Mouse (Mus musculus): ENCODE measurements around the gene Rnase1.
"Not testable (repeated sequence)": the region's sequence is repeated elsewhere in the genome, so short reads cannot be mapped to it uniquely, and the experiment has no call there.

Rnase1 gene

GRCm38 (mm10) chr14:51146685-51147084, at the start of gene Rnase1:
TSS of gene Rnase1 (minus strand) at chr14:51146785.
- DNase-seq (ENCODE audit: low read depth, low spot score), result no peak

GRCm38 (mm10) chr14:51195681-51196080, 49.1 kb upstream of the Rnase1 start:
- DNase-seq (ENCODE audit: low read depth, low spot score), result no peak

- not testable (repeated sequence) for DNase-seq (ENCODE audit: low read depth, low spot score)
Observed at GRCm38 (mm10) chr14:51181051-51181450, 34.5 kb upstream of the Rnase1 start.

- no peak for DNase-seq (ENCODE audit: low read depth, low spot score)
Observed at GRCm38 (mm10) chr14:51173843-51174242, 27.3 kb upstream of the Rnase1 start.

GRCm38 (mm10) chr14:51172947-51173346, 26.4 kb upstream of the Rnase1 start:
- not testable (repeated sequence) for DNase-seq (ENCODE audit: low read depth, low spot score)

GRCm38 (mm10) chr14:51172095-51172865, 25.7 kb upstream of the Rnase1 start:
- DNase-seq (ENCODE audit: low read depth, low spot score), result not testable (repeated sequence)

GRCm38 (mm10) chr14:51166068-51166467, 19.5 kb upstream of the Rnase1 start:
- DNase-seq (ENCODE audit: low read depth, low spot score), result no peak

GRCm38 (mm10) chr14:51165435-51165834, 18.9 kb upstream of the Rnase1 start:
- no peak for DNase-seq (ENCODE audit: low read depth, low spot score)

- not testable (repeated sequence) for DNase-seq (ENCODE audit: low read depth, low spot score)
Observed at GRCm38 (mm10) chr14:51163323-51163722, 16.7 kb upstream of the Rnase1 start.

- not testable (repeated sequence) for DNase-seq (ENCODE audit: low read depth, low spot score)
Observed at GRCm38 (mm10) chr14:51161976-51162375, 15.4 kb upstream of the Rnase1 start, which contains the start of gene Rnase2b. TSS of gene Rnase2b (plus strand) at chr14:51162260.

GRCm38 (mm10) chr14:51157072-51157471, 10.5 kb upstream of the Rnase1 start:
- no peak for DNase-seq (ENCODE audit: low read depth, low spot score)

GRCm38 (mm10) chr14:51156736-51157068, 10.1 kb upstream of the Rnase1 start:
- no peak for DNase-seq (ENCODE audit: low read depth, low spot score)

- DNase-seq (ENCODE audit: low read depth, low spot score), result no peak
Observed at GRCm38 (mm10) chr14:51156056-51156735, 9.6 kb upstream of the Rnase1 start.

- no peak for DNase-seq (ENCODE audit: low read depth, low spot score)
Observed at GRCm38 (mm10) chr14:51152249-51152870, 5.8 kb upstream of the Rnase1 start.

- DNase-seq (ENCODE audit: low read depth, low spot score), result no peak
Observed at GRCm38 (mm10) chr14:51150206-51150831, 3.7 kb upstream of the Rnase1 start.

- no peak for DNase-seq (ENCODE audit: low read depth, low spot score)
Observed at GRCm38 (mm10) chr14:51149164-51149563, 2.6 kb upstream of the Rnase1 start.

- DNase-seq (ENCODE audit: low read depth, low spot score), result no peak
Observed at GRCm38 (mm10) chr14:51148006-51148405, 1.4 kb upstream of the Rnase1 start.

GRCm38 (mm10) chr14:51145521-51145920, 1.1 kb downstream of the Rnase1 start:
- no peak for DNase-seq (ENCODE audit: low read depth, low spot score)

- DNase-seq (ENCODE audit: low read depth, low spot score), result no peak
Observed at GRCm38 (mm10) chr14:51144451-51144850, 2.1 kb downstream of the Rnase1 start.

- DNase-seq (ENCODE audit: low read depth, low spot score), result no peak
Observed at GRCm38 (mm10) chr14:51143937-51144336, 2.6 kb downstream of the Rnase1 start.

- DNase-seq (ENCODE audit: low read depth, low spot score), result no peak
Observed at GRCm38 (mm10) chr14:51143287-51143686, 3.3 kb downstream of the Rnase1 start.

- no peak for DNase-seq (ENCODE audit: low read depth, low spot score)
Observed at GRCm38 (mm10) chr14:51142568-51142967, 4.0 kb downstream of the Rnase1 start.

Data from CD4-positive helper T cell, adult 2 months (primary cell).